25 mouse cellular contexts compared by ENCODE assay signal in the genomic region with DNA sequence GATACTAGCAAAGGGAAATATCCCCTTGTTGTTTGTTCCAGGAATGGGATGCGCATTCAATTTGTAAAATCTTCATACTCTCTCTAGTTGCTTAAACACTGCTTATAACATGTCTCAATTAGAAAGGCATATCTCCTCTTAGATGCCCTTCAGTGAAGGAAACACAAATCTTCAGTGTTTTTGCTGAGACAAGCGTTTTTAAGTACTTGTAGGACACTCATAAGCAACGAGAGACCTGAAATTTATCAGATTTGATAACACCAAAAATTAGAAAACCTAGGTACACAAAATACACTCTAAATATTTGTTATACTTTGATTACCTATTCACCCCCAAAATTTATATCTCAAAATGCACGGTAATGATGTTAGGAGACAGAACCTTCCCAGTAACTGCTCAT. TPM values are rescaled to one million over a fixed set of nuclear protein-coding genes. Genes with fewer than 3 reads are reported as not detected.
"Had no signal": no experiment of that assay in that cellular context is flagged by ENCODE, and none has a peak within 500 bp of the region (broad histone marks: within the 10 kb centered on the region; RNA-seq: fewer than 3 reads in every experiment).

No protein-coding gene starts in this region.

- H3K27me3 ChIP-seq: neural tube, embryonic 13.5 days; neural tube, embryonic 15.5 days; stomach, embryonic 15.5 days had no signal

- DNase-seq: retina, postnatal 1 day; right cerebral cortex, adult 18-20 months; right cerebral cortex, postnatal 14 days; right cerebral cortex, postnatal 25 days; right cerebral cortex, postnatal 4 days; spleen, adult 18-20 months; thymus, adult 18-20 months; thymus, adult 2 months; thymus, postnatal 14 days; thymus, postnatal 25 days; thymus, postnatal 36 days; thymus, postnatal 4 days had no signal

- H3K4me3 ChIP-seq: neural tube, embryonic 13.5 days; neural tube, embryonic 15.5 days; stomach, embryonic 15.5 days had no signal

- H3K4me2 ChIP-seq: neural tube, embryonic 13.5 days; neural tube, embryonic 15.5 days; stomach, embryonic 15.5 days had no signal

- H3K27ac ChIP-seq: neural tube, embryonic 13.5 days; neural tube, embryonic 15.5 days; stomach, embryonic 15.5 days; stomach, postnatal 0 days had no signal

- H3K9ac ChIP-seq: neural tube, embryonic 13.5 days; neural tube, embryonic 15.5 days; stomach, embryonic 15.5 days had no signal

- H3K9me3 ChIP-seq: neural tube, embryonic 13.5 days; neural tube, embryonic 15.5 days; stomach, embryonic 15.5 days had no signal

- H3K4me1 ChIP-seq: neural tube, embryonic 13.5 days; neural tube, embryonic 15.5 days; stomach, embryonic 15.5 days had no signal

- H3K36me3 ChIP-seq: neural tube, embryonic 13.5 days; neural tube, embryonic 15.5 days; stomach, embryonic 15.5 days had no signal

RNA-seq across cellular contexts. Expression of gene Gm11114, which starts 9.7 kb away (rescaled TPM):
- total RNA-seq: neutrophil, adult 5-6 weeks had no signal
- polyA plus RNA-seq: neural tube, embryonic 13.5 days; neural tube, embryonic 14.5 days; neural tube, embryonic 15.5 days; small intestine, adult 2 months; spleen, adult 2 months; stomach, embryonic 14.5 days; stomach, embryonic 15.5 days; stomach, embryonic 16.5 days; stomach, postnatal 0 days; testis, adult 2 months; thymus, adult 2 months; thymus, postnatal 0 days; urinary bladder, adult 2 months had no signal
